Mouse (Mus musculus): ENCODE measurements at regions not wholly inside any gene's neighbourhood (a gene's known extent, or its start where the extent isn't known, plus 50 kb on each side); places are given as distances from the start of the nearest gene placed in this dataset.

DNA sequence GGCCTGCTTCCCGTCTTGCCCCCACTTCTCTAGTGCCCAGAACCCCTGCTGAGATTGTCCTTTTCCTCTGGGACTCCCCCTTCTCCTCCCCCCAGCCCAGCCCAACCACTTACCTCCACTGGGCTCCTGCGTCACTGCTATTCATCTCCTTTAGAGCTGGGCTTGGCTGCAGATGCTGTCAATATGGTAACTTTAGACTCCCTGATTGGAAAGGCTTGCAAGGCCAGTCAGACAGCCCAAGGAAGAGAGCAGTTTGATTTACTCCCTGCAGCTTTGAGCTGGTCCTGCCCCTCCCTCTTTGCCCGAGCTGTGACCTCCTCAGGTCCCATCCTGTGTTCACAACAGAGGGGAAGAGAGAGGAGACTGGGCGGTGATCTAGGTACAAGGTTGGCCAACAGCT is 221.9 kb downstream of the Zfp36l1 start:
- no peak for TF ChIP-seq POLR2A (IDR thresholded peaks at IDR 0.05; ENCODE audit: low read depth, low read length)
- no peak for TF ChIP-seq CTCF (IDR thresholded peaks at IDR 0.05; ENCODE audit: extremely low read depth, insufficient read depth, insufficient read length, insufficient replicate concordance)
